Mouse (Mus musculus): ENCODE measurements at regions not wholly inside any gene's neighbourhood (a gene's known extent, or its start where the extent isn't known, plus 50 kb on each side); places are given as distances from the start of the nearest gene placed in this dataset.

GRCm38 (mm10) chr11:34888374-34889136, 55.1 kb upstream of the Spdl1 start:
- Histone ChIP-seq H3K9ac (no peak overlapping the region), H3K4me2 (no peak overlapping the region), H3K9me3 (no peaks in the 10 kb centered on the region), H3K27ac (replicated peaks) (no peak overlapping the region), H3K27me3 (no peaks in the 10 kb centered on the region), H3K36me3 (no peaks in the 10 kb centered on the region), H3K4me1 (replicated peaks) (no peaks in the 10 kb centered on the region), H3K4me3 (no peak overlapping the region)
- WGBS: 78% methylated on average over 7 of the region's 7 CpGs
- no peak for ATAC-seq (ENCODE audit: low FRiP score, low read depth)

- no peaks in the 10 kb centered on the region for H3K4me1 ChIP-seq (replicated peaks)
- 83% methylated on average over 3 of the region's 3 CpGs for WGBS
- no peak overlapping the region for H3K27ac ChIP-seq (replicated peaks)
- H3K36me3 ChIP-seq: no peaks in the 10 kb centered on the region
- no peaks in the 10 kb centered on the region for H3K27me3 ChIP-seq
- H3K9ac ChIP-seq: no peak overlapping the region
- H3K4me2 ChIP-seq: no peak overlapping the region
- ATAC-seq (ENCODE audit: low FRiP score, low read depth): no peak
- H3K9me3 ChIP-seq: no peaks in the 10 kb centered on the region
- no peak overlapping the region for H3K4me3 ChIP-seq
Measured at GRCm38 (mm10) chr11:34887587-34887986, 54.1 kb upstream of the Spdl1 start.

Data from hindbrain, embryonic 15.5 days (tissue).